10 mouse cellular contexts compared by ENCODE assay signal in genomic region chr1:164405385-164405802, GRCm38 (mm10). TPM values are rescaled to one million over a fixed set of nuclear protein-coding genes. Genes with fewer than 3 reads are reported as not detected.
A peak's percentile ranks its signal among the peaks of the same experiment; 100 is the strongest.
DNase-seq lines count a peak whose midpoint lies in the region; ATAC-seq lines count a peak whose summit lies in the region.
"Had no signal": no experiment of that assay in that cellular context is flagged by ENCODE, and none has a peak within 500 bp of the region (broad histone marks: within the 10 kb centered on the region; RNA-seq: fewer than 3 reads in every experiment).

No protein-coding gene starts in this region.

- intact Hi-C loops in heart, postnatal 10 days (cut with DNase I): no loop called here

- H3K9ac ChIP-seq in liver, embryonic 11.5 days (ENCODE audit: low read depth, low read length): no peak overlapping the region
- no peak overlapping the region for H3K9ac ChIP-seq in liver, embryonic 12.5 days
- H3K9ac ChIP-seq: limb, embryonic 13.5 days had no signal

- no peak for DNase-seq in liver, embryonic 11.5 days (ENCODE audit: low spot score)
- peak; percentile 37 to 60 for DNase-seq in heart, postnatal 10 days
- DNase-seq in naive thymus-derived CD4-positive, alpha-beta T cell, adult 2 months (ENCODE audit: low read depth): peak; percentile 47
- DNase-seq in ovary, postnatal 10 days (ENCODE audit: low spot score): no peak
- no peak for DNase-seq in embryonic facial prominence, embryonic 10.5 days (ENCODE audit: low spot score)
- no peak for DNase-seq in retina, postnatal 1 day
- DNase-seq: cerebellum, adult 11 months had no signal

- no peak overlapping the region for H3K4me3 ChIP-seq in liver, embryonic 11.5 days (ENCODE audit: low read depth, low read length)
- no peak overlapping the region for H3K4me3 ChIP-seq in liver, embryonic 12.5 days
- H3K4me3 ChIP-seq in embryonic facial prominence, embryonic 10.5 days: no peak overlapping the region
- H3K4me3 ChIP-seq: limb, embryonic 13.5 days had no signal

- no peaks in the 10 kb centered on the region; the same call in 1 of the 2 replicates for H3K36me3 ChIP-seq in liver, embryonic 11.5 days (ENCODE audit: control insufficient read depth, insufficient read depth, low read length)
- peaks cover 6% of the 10 kb centered on the region; the same call in 1 of the 2 replicates for H3K36me3 ChIP-seq in liver, embryonic 12.5 days
- peaks cover 31% of the 10 kb centered on the region for H3K36me3 ChIP-seq in embryonic facial prominence, embryonic 10.5 days (replicated peaks)

- no peaks in the 10 kb centered on the region for H3K27me3 ChIP-seq in liver, embryonic 11.5 days (replicated peaks; ENCODE audit: control insufficient read depth, insufficient read depth, low read length)
- H3K27me3 ChIP-seq in liver, embryonic 12.5 days (replicated peaks): no peaks in the 10 kb centered on the region
- H3K27me3 ChIP-seq in embryonic facial prominence, embryonic 10.5 days (replicated peaks; ENCODE audit: low read depth, poor library complexity, severe bottlenecking): no peaks in the 10 kb centered on the region
- H3K27me3 ChIP-seq: limb, embryonic 13.5 days had no signal

- no peaks in the 10 kb centered on the region; the same call in 1 of the 2 replicates for H3K9me3 ChIP-seq in liver, embryonic 11.5 days (ENCODE audit: control insufficient read depth, low read length)
- H3K9me3 ChIP-seq in liver, embryonic 12.5 days (replicated peaks): no peaks in the 10 kb centered on the region
- peaks cover 7% of the 10 kb centered on the region; the same call in 1 of the 2 replicates for H3K9me3 ChIP-seq in embryonic facial prominence, embryonic 10.5 days

- H3K27ac ChIP-seq in liver, embryonic 11.5 days (ENCODE audit: low read depth, low read length): no peak overlapping the region
- no peak overlapping the region for H3K27ac ChIP-seq in liver, embryonic 12.5 days
- no peak overlapping the region for H3K27ac ChIP-seq in embryonic facial prominence, embryonic 10.5 days (replicated peaks)
- H3K27ac ChIP-seq: limb, embryonic 13.5 days had no signal

- no peaks in the 10 kb centered on the region for H3K4me1 ChIP-seq in liver, embryonic 11.5 days (replicated peaks; ENCODE audit: control insufficient read depth, insufficient read depth, low read length)
- H3K4me1 ChIP-seq in liver, embryonic 12.5 days: no peaks in the 10 kb centered on the region
- no peaks in the 10 kb centered on the region for H3K4me1 ChIP-seq in embryonic facial prominence, embryonic 10.5 days
- H3K4me1 ChIP-seq: limb, embryonic 13.5 days had no signal

- ATAC-seq in liver, embryonic 11.5 days (replicated peaks; ENCODE audit: low FRiP score): 0 out of 2 replicates have a peak, but pooled peaks have one; percentile 16
- no peak for ATAC-seq in liver, embryonic 12.5 days
- peak; percentile 57 for ATAC-seq in activated CD4-positive, CD25-positive, alpha-beta regulatory T cell, adult 4 months

- H3K4me2 ChIP-seq in liver, embryonic 11.5 days: no peak overlapping the region
- no peak overlapping the region for H3K4me2 ChIP-seq in liver, embryonic 12.5 days
- H3K4me2 ChIP-seq: limb, embryonic 13.5 days had no signal

- WGBS in liver, embryonic 11.5 days: 51% methylated on average over 5 of the region's 5 CpGs
- WGBS in liver, embryonic 12.5 days (ENCODE audit: insufficient replicate concordance): 38% methylated on average over 5 of the region's 5 CpGs
- WGBS in embryonic facial prominence, embryonic 10.5 days: 78% methylated on average over 5 of the region's 5 CpGs

RNA-seq across cellular contexts. Expression of gene Atp1b1, which starts 52.8 kb away (rescaled TPM):
- 18.2 and 18.6 TPM in 2 replicates for polyA plus RNA-seq in liver, embryonic 11.5 days (2014; fragmentation: Nextera tagmentation; extraction: Ambion mirVana)
- polyA plus RNA-seq in liver, embryonic 12.5 days (2016; fragmentation: Nextera tagmentation; extraction: Ambion mirVana): 11.4 and 12.8 TPM in 2 replicates
- 1 to 10 TPM; 1.7 to 2.2 TPM for polyA plus RNA-seq in activated CD4-positive, CD25-positive, alpha-beta regulatory T cell, adult 4 months (2017; shearing (Covaris generic))
- total RNA-seq in heart, postnatal 10 days (2021): 100 to 1,000 TPM; 429 to 462 TPM
- 6.9 and 7.4 TPM in 2 replicates for polyA plus RNA-seq in embryonic facial prominence, embryonic 10.5 days (2016; fragmentation: Nextera tagmentation; extraction: Ambion mirVana)

Comparison
In these comparisons a context has a peak if more than half of its experiments do, and no peak if none do; other contexts are left out.
1. DNase-seq: peak in heart, postnatal 10 days (2 of 2) and naive thymus-derived CD4-positive, alpha-beta T cell, adult 2 months (single experiment); none in liver, embryonic 11.5 days (single experiment), ovary, postnatal 10 days (single experiment), embryonic facial prominence, embryonic 10.5 days (single experiment) and retina, postnatal 1 day (single experiment).